Mouse (Mus musculus) CH12.LX (cell line): ENCODE measurements at regions not wholly inside any gene's neighbourhood (a gene's known extent, or its start where the extent isn't known, plus 50 kb on each side); places are given as distances from the start of the nearest gene placed in this dataset.

Experiments
- EP300 ChIP-seq: IDR thresholded peaks from 2 replicates; pipeline ENCODE4 v1.6.1; 2011; ENCODE audit warnings: low read length, improper control_type of control experiment
- HCFC1 ChIP-seq: IDR thresholded peaks from 2 replicates; pipeline ENCODE4 v1.6.1; 2012; ENCODE audit warnings: low read depth, mild to moderate bottlenecking, inconsistent platforms, low read length, improper control_type of control experiment
- USF2 ChIP-seq: conservative IDR thresholded peaks from 2 replicates; pipeline ENCODE4 v1.6.1; 2011; ENCODE audit warnings: low read depth, low read length, improper control_type of control experiment

- TF ChIP-seq USF2 (no peak), EP300 (no peak), HCFC1 (no peak)
These were observed 195.3 kb upstream of the Kbtbd8 start for GRCm38 (mm10) chr6:94921741-94922140.
